Mouse (Mus musculus) myocyte (in vitro differentiated cells): ENCODE data around the gene Elmo3.

Source experiments
- CEBPB ChIP-seq: IDR thresholded peaks from 2 replicates; pipeline ENCODE4 v1.6.1; 2011; ENCODE audit warnings: mild to moderate bottlenecking, moderate library complexity; ENCODE audit not compliant: poor library complexity, insufficient read depth, severe bottlenecking
- E2F4 ChIP-seq: IDR thresholded peaks from one replicate; pipeline ENCODE4 v1.6.1; 2011; ENCODE audit warnings: mild to moderate bottlenecking, control low read depth, moderate library complexity; ENCODE audit not compliant: insufficient read depth
- MAX ChIP-seq: IDR thresholded peaks from one replicate; pipeline ENCODE4 v1.6.1; 2011; ENCODE audit warnings: low read depth, mild to moderate bottlenecking, control low read depth
- MYOD1 ChIP-seq, 3 experiments: IDR thresholded peaks; one replicate each; pipeline ENCODE4 v1.6.1; 2011; ENCODE audit warnings: control low read depth in 2 of 3, low read depth in 2 of 3, mild to moderate bottlenecking in 2 of 3, moderate library complexity in 1 of 3; ENCODE audit not compliant: insufficient read length in 2 of 3, control insufficient read depth in 1 of 3
- MYOG ChIP-seq, 3 experiments: IDR thresholded peaks; one replicate each; pipeline ENCODE4 v1.6.1; 2011; ENCODE audit warnings: control low read depth in 2 of 3, low read depth in 2 of 3, mild to moderate bottlenecking in 2 of 3; ENCODE audit not compliant: insufficient read length in 2 of 3, control insufficient read depth in 1 of 3, insufficient read depth in 1 of 3
- POLR2A ChIP-seq: IDR thresholded peaks from one replicate; pipeline ENCODE4 v1.6.1; 2011; ENCODE audit warnings: low read depth, mild to moderate bottlenecking, control low read depth, moderate library complexity; ENCODE audit not compliant: insufficient read length
- POLR2AphosphoS2 ChIP-seq: IDR thresholded peaks from one replicate; pipeline ENCODE4 v1.6.1; 2011; ENCODE audit warnings: low read depth, control low read depth; ENCODE audit not compliant: insufficient read length
- SRF ChIP-seq: IDR thresholded peaks from one replicate; pipeline ENCODE4 v1.6.1; 2011; ENCODE audit warnings: low read depth; ENCODE audit not compliant: control insufficient read depth, insufficient read length
- TCF12 ChIP-seq: IDR thresholded peaks from one replicate; pipeline ENCODE4 v1.6.1; 2011; ENCODE audit warnings: mild to moderate bottlenecking, control low read depth; ENCODE audit not compliant: poor library complexity, insufficient read depth, severe bottlenecking
- USF1 ChIP-seq: IDR thresholded peaks from one replicate; pipeline ENCODE4 v1.6.1; 2011; ENCODE audit warnings: low read depth, mild to moderate bottlenecking, control low read depth, moderate library complexity

GRCm38 (mm10) chr8:105278911-105279334 lies 26.5 kb upstream of the Elmo3 start:
- no peak for TF ChIP-seq POLR2A
- no peak for TF ChIP-seq TCF12
- no peak for TF ChIP-seq E2F4
- TF ChIP-seq POLR2AphosphoS2 = no peak
- no peak for TF ChIP-seq SRF
- no peak for TF ChIP-seq MYOG (IDR thresholded peaks at IDR 0.05; ENCODE audit: control insufficient read depth in 1 of 3, insufficient read depth in 1 of 3, insufficient read length in 2 of 3, low read depth in 2 of 3)
- TF ChIP-seq USF1 = no peak
- no peak for TF ChIP-seq CEBPB
- TF ChIP-seq MAX = no peak
- TF ChIP-seq MYOD1 (IDR thresholded peaks at IDR 0.05; ENCODE audit: control insufficient read depth in 1 of 3, insufficient read length in 2 of 3, low read depth in 2 of 3) = no peak
